Mouse (Mus musculus): ENCODE data around the gene Ppp1r11. TPM values are rescaled to one million over a fixed set of nuclear protein-coding genes. Genes with fewer than 3 reads are reported as not detected.

The Ppp1r11 gene
- polyA plus RNA-seq, 1 experiment from 2014 or later = 108 TPM

GRCm38 (mm10) chr17:36914108-36914507 lies 37.4 kb downstream of the Ppp1r11 start:
- WGBS = 9% methylated on average over 2 of the region's 2 CpGs
- Histone ChIP-seq H3K9ac (replicated peaks; ENCODE audit: low read depth) (no peak overlapping the region), H3K36me3 (ENCODE audit: insufficient read depth, low read length) (no peaks in the 10 kb centered on the region), H3K4me3 (ENCODE audit: low read depth, low read length) (no peak overlapping the region), H3K4me2 (replicated peaks; ENCODE audit: low read depth, low read length) (no peak overlapping the region), H3K27ac (ENCODE audit: low read length) (no peak overlapping the region), H3K9me3 (ENCODE audit: low read length) (no peaks in the 10 kb centered on the region), H3K4me1 (ENCODE audit: insufficient read depth, low read depth, low read length) (no peaks in the 10 kb centered on the region), H3K27me3 (replicated peaks; ENCODE audit: insufficient read depth, low read length) (no peaks in the 10 kb centered on the region)
- TF ChIP-seq EP300 (IDR thresholded peaks at IDR 0.05) (no peak), CTCF (IDR thresholded peaks at IDR 0.05) (peak; percentile 84)
- peak; percentile 87 for DNase-seq (ENCODE audit: low spot score)
- ATAC-seq = no peak

- no peaks in the 10 kb centered on the region for H3K9me3 ChIP-seq (ENCODE audit: low read length)
- ATAC-seq = no peak
- H3K9ac ChIP-seq (replicated peaks; ENCODE audit: low read depth) = no peak overlapping the region
- WGBS = 52% methylated on average over 2 of the region's 2 CpGs
- DNase-seq (ENCODE audit: low spot score) = no peak
- TF ChIP-seq EP300 (IDR thresholded peaks at IDR 0.05) (no peak), CTCF (IDR thresholded peaks at IDR 0.05) (no peak)
- no peaks in the 10 kb centered on the region for H3K36me3 ChIP-seq (ENCODE audit: insufficient read depth, low read length)
- no peak overlapping the region for H3K4me3 ChIP-seq (ENCODE audit: low read depth, low read length)
- H3K4me1 ChIP-seq (ENCODE audit: insufficient read depth, low read depth, low read length) = no peaks in the 10 kb centered on the region
- no peak overlapping the region for H3K4me2 ChIP-seq (replicated peaks; ENCODE audit: low read depth, low read length)
- no peak overlapping the region for H3K27ac ChIP-seq (ENCODE audit: low read length)
- no peaks in the 10 kb centered on the region for H3K27me3 ChIP-seq (replicated peaks; ENCODE audit: insufficient read depth, low read length)
These were observed 39.5 kb downstream of the Ppp1r11 start for GRCm38 (mm10) chr17:36912031-36912430.

GRCm38 (mm10) chr17:36909802-36910201 lies 41.7 kb downstream of the Ppp1r11 start:
- TF ChIP-seq EP300 (IDR thresholded peaks at IDR 0.05) (no peak), CTCF (IDR thresholded peaks at IDR 0.05) (no peak)

GRCm38 (mm10) chr17:36908235-36908634 lies 43.3 kb downstream of the Ppp1r11 start:
- ATAC-seq = no peak; the same call in 1 of the 2 replicates
- peak; percentile 20 for DNase-seq (ENCODE audit: low spot score)
- Histone ChIP-seq H3K27ac (ENCODE audit: low read length) (no peak overlapping the region), H3K27me3 (replicated peaks; ENCODE audit: insufficient read depth, low read length) (no peaks in the 10 kb centered on the region), H3K9me3 (ENCODE audit: low read length) (no peaks in the 10 kb centered on the region), H3K4me1 (ENCODE audit: insufficient read depth, low read depth, low read length) (no peaks in the 10 kb centered on the region), H3K4me2 (replicated peaks; ENCODE audit: low read depth, low read length) (no peak overlapping the region), H3K4me3 (ENCODE audit: low read depth, low read length) (no peak overlapping the region), H3K9ac (replicated peaks; ENCODE audit: low read depth) (no peak overlapping the region), H3K36me3 (ENCODE audit: insufficient read depth, low read length) (no peaks in the 10 kb centered on the region)
- TF ChIP-seq EP300 (IDR thresholded peaks at IDR 0.05) = no peak
- no peak for TF ChIP-seq CTCF (IDR thresholded peaks at IDR 0.05)
- WGBS = 26% methylated on average over 1 of the region's 1 CpGs

More at GRCm38 (mm10) chr17:36909802-36910201, 41.7 kb downstream of the Ppp1r11 start:
- H3K4me2 ChIP-seq (replicated peaks; ENCODE audit: low read depth, low read length) = no peak overlapping the region
- ATAC-seq (no peak), DNase-seq (ENCODE audit: low spot score) (no peak)
- H3K9ac ChIP-seq (replicated peaks; ENCODE audit: low read depth) = no peak overlapping the region
- WGBS = 42% methylated on average over 4 of the region's 4 CpGs
- no peaks in the 10 kb centered on the region for H3K36me3 ChIP-seq (ENCODE audit: insufficient read depth, low read length)
- H3K27me3 ChIP-seq (replicated peaks; ENCODE audit: insufficient read depth, low read length) = no peaks in the 10 kb centered on the region
- H3K4me3 ChIP-seq (ENCODE audit: low read depth, low read length) = no peak overlapping the region
- no peak overlapping the region for H3K27ac ChIP-seq (ENCODE audit: low read length)
- H3K9me3 ChIP-seq (ENCODE audit: low read length) = no peaks in the 10 kb centered on the region
- H3K4me1 ChIP-seq (ENCODE audit: insufficient read depth, low read depth, low read length) = no peaks in the 10 kb centered on the region

- ATAC-seq = no peak
- 60% methylated on average over 3 of the region's 3 CpGs for WGBS
- H3K36me3 ChIP-seq (ENCODE audit: insufficient read depth, low read length) = no peaks in the 10 kb centered on the region
These were observed 47.9 kb downstream of the Ppp1r11 start for GRCm38 (mm10) chr17:36903651-36904050.

DNA sequence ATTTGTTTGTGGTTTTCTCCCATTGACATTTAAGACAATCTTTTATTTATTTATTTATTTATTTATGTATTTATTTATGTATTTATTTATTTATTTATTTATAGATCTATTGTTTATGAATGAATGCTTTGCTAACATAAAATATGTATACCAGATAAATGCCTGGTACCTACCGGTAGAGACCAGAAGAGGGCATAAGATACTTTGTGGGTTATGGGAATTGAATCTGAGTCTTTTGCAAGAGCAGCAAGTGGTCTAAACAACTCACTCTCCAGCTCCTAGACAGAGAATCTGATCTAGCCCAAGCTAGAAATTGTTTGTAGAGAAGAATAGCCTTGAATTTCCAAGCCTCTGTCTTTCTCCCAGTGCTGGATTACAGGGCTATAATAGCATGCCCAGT lies 50.9 kb downstream of the Ppp1r11 start:
- no peak overlapping the region for H3K9ac ChIP-seq (replicated peaks; ENCODE audit: low read depth)
- no peaks in the 10 kb centered on the region for H3K36me3 ChIP-seq (ENCODE audit: insufficient read depth, low read length)
- ATAC-seq = no peak
- H3K27me3 ChIP-seq (replicated peaks; ENCODE audit: insufficient read depth, low read length) = no peaks in the 10 kb centered on the region
- no peak for TF ChIP-seq EP300 (IDR thresholded peaks at IDR 0.05)
- no peak for TF ChIP-seq CTCF (IDR thresholded peaks at IDR 0.05)
- H3K4me2 ChIP-seq (replicated peaks; ENCODE audit: low read depth, low read length) = no peak overlapping the region
- H3K9me3 ChIP-seq (ENCODE audit: low read length) = no peaks in the 10 kb centered on the region
- H3K4me3 ChIP-seq (ENCODE audit: low read depth, low read length) = no peak overlapping the region
- no peaks in the 10 kb centered on the region for H3K4me1 ChIP-seq (ENCODE audit: insufficient read depth, low read depth, low read length)
- 27% methylated on average over 1 of the region's 1 CpGs for WGBS
- peak; percentile 27 for DNase-seq (ENCODE audit: low spot score)
- H3K27ac ChIP-seq (ENCODE audit: low read length) = no peak overlapping the region

More at GRCm38 (mm10) chr17:36903651-36904050, 47.9 kb downstream of the Ppp1r11 start:
- H3K27ac ChIP-seq (ENCODE audit: low read length) = no peak overlapping the region
- H3K4me3 ChIP-seq (ENCODE audit: low read depth, low read length) = no peak overlapping the region
- H3K9me3 ChIP-seq (ENCODE audit: low read length) = no peaks in the 10 kb centered on the region
- no peak for DNase-seq (ENCODE audit: low spot score)
- TF ChIP-seq EP300 (IDR thresholded peaks at IDR 0.05) (no peak), CTCF (IDR thresholded peaks at IDR 0.05) (no peak)
- no peaks in the 10 kb centered on the region for H3K4me1 ChIP-seq (ENCODE audit: insufficient read depth, low read depth, low read length)
- no peak overlapping the region for H3K4me2 ChIP-seq (replicated peaks; ENCODE audit: low read depth, low read length)
- H3K27me3 ChIP-seq (replicated peaks; ENCODE audit: insufficient read depth, low read length) = no peaks in the 10 kb centered on the region
- no peak overlapping the region for H3K9ac ChIP-seq (replicated peaks; ENCODE audit: low read depth)

DNA sequence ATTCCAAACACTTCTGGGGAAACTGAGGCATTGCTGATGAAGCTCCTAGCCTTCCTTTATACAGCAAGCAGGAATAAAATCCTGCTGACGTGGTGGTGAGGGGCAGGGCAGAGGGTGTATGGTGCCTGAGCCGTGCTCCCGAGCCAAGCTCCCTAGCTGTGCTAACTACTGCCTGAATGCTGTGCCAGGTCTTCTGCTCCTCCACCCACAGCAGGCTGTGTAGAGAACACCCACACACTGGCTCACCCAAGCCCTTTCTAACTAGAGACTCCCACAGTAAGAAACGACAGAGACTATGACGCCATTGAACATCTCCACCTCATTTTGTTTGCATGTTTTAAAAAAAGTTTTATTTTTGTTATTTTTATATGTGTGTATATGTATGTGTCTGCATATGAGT lies 51.5 kb downstream of the Ppp1r11 start:
- Histone ChIP-seq H3K4me3 (ENCODE audit: low read depth, low read length) (no peak overlapping the region), H3K36me3 (ENCODE audit: insufficient read depth, low read length) (no peaks in the 10 kb centered on the region), H3K27me3 (replicated peaks; ENCODE audit: insufficient read depth, low read length) (no peaks in the 10 kb centered on the region), H3K4me2 (replicated peaks; ENCODE audit: low read depth, low read length) (no peak overlapping the region), H3K9ac (replicated peaks; ENCODE audit: low read depth) (no peak overlapping the region), H3K4me1 (ENCODE audit: insufficient read depth, low read depth, low read length) (no peaks in the 10 kb centered on the region), H3K9me3 (ENCODE audit: low read length) (no peaks in the 10 kb centered on the region), H3K27ac (ENCODE audit: low read length) (no peak overlapping the region)
- DNase-seq (ENCODE audit: low spot score) (no peak), ATAC-seq (no peak)
- no peak for TF ChIP-seq EP300 (IDR thresholded peaks at IDR 0.05)
- no peak for TF ChIP-seq CTCF (IDR thresholded peaks at IDR 0.05)
- 79% methylated on average over 5 of the region's 5 CpGs for WGBS
